Mouse (Mus musculus) ES-Bruce4 (cell line): Measurements from ENCODE around the gene Usp46. TPM values are rescaled to one million over a fixed set of nuclear protein-coding genes. Genes with fewer than 3 reads are reported as not detected.
A peak's percentile ranks its signal among the peaks of the same experiment; 100 is the strongest.

Source experiments
- H3K27ac ChIP-seq: 2 replicates; pipeline ENCODE4 v1.5.1; 2012; ENCODE audit warnings: low read length, inconsistent platforms; ENCODE audit not compliant: insufficient read depth
- H3K27me3 ChIP-seq: 2 replicates; pipeline ENCODE4 v1.6.1; 2012; ENCODE audit warnings: mild to moderate bottlenecking, low read length, inconsistent platforms; ENCODE audit not compliant: control insufficient read depth, poor library complexity, insufficient read depth, severe bottlenecking
- H3K36me3 ChIP-seq: 2 replicates; pipeline ENCODE4 v1.6.1; 2012; ENCODE audit warnings: inconsistent platforms, mild to moderate bottlenecking, low read length, moderate library complexity; ENCODE audit not compliant: control insufficient read depth, poor library complexity, insufficient read depth, severe bottlenecking
- H3K4me1 ChIP-seq: one replicate; pipeline ENCODE4 v1.8.1; 2011; ENCODE audit warnings: low read length; ENCODE audit not compliant: control insufficient read depth, insufficient read depth
- H3K4me3 ChIP-seq: 2 replicates; pipeline ENCODE4 v1.5.1; 2011; ENCODE audit warnings: low read depth, mild to moderate bottlenecking, low read length
- H3K9ac ChIP-seq: 2 replicates; pipeline ENCODE4 v1.6.1; 2012; ENCODE audit warnings: low read depth, mild to moderate bottlenecking, inconsistent platforms; ENCODE audit not compliant: poor library complexity, severe bottlenecking
- H3K9me3 ChIP-seq: replicated peaks from 2 replicates; pipeline ENCODE4 v1.6.1; 2012; ENCODE audit warnings: mild to moderate bottlenecking, low read length, inconsistent platforms; ENCODE audit not compliant: control insufficient read depth, poor library complexity, insufficient read depth, severe bottlenecking
- CTCF ChIP-seq: IDR thresholded peaks from one replicate; pipeline ENCODE4 v1.8.1; 2011; ENCODE audit warnings: low read depth, low read length
- EP300 ChIP-seq: IDR thresholded peaks from 2 replicates; pipeline ENCODE4 v1.6.1; 2011; ENCODE audit warnings: low read depth, low read length; ENCODE audit not compliant: insufficient read depth
- POLR2A ChIP-seq: IDR thresholded peaks from one replicate; pipeline ENCODE4 v1.8.1; 2011; ENCODE audit warnings: low read length; ENCODE audit not compliant: insufficient read depth
- polyA plus RNA-seq: library from polyadenylated mRNA; stranded (reverse); fragments of >200 nt; gene quantifications from 2 replicates; pipeline ENCODE4 v1.2.4, GENCODE M21; 2011; ENCODE audit warnings: low read depth; ENCODE audit not compliant: missing spikeins, insufficient read depth, insufficient read length

The Usp46 gene
- polyA plus RNA-seq, 1 experiment = 52.4 TPM

- no peaks in the 10 kb centered on the region for H3K9me3 ChIP-seq
- peak overlapping the region; percentile 59; the same call in 1 of the 2 replicates for H3K27ac ChIP-seq
- no peaks in the 10 kb centered on the region for H3K36me3 ChIP-seq
- H3K4me1 ChIP-seq = no peaks in the 10 kb centered on the region
- TF ChIP-seq POLR2A (no peak), CTCF (no peak), EP300 (no peak)
- H3K27me3 ChIP-seq = no peaks in the 10 kb centered on the region
- H3K4me3 ChIP-seq = no peak overlapping the region
- H3K9ac ChIP-seq = 0 out of 2 replicates have a peak overlapping the region, but pooled peaks have one; percentile 10
These were observed 2.5 kb downstream of the Usp46 start for GRCm38 (mm10) chr5:74065565-74066275.

GRCm38 (mm10) chr5:74064844-74065243, 3.4 kb downstream of the Usp46 start:
- Histone ChIP-seq H3K9me3 (no peaks in the 10 kb centered on the region), H3K4me1 (no peaks in the 10 kb centered on the region), H3K9ac (peak overlapping the region; percentile 10; the same call in 1 of the 2 replicates), H3K4me3 (peak overlapping the region; percentile 28), H3K27ac (peak overlapping the region; percentile 85), H3K27me3 (no peaks in the 10 kb centered on the region), H3K36me3 (no peaks in the 10 kb centered on the region)
- TF ChIP-seq CTCF (no peak), EP300 (no peak), POLR2A (no peak)

DNA sequence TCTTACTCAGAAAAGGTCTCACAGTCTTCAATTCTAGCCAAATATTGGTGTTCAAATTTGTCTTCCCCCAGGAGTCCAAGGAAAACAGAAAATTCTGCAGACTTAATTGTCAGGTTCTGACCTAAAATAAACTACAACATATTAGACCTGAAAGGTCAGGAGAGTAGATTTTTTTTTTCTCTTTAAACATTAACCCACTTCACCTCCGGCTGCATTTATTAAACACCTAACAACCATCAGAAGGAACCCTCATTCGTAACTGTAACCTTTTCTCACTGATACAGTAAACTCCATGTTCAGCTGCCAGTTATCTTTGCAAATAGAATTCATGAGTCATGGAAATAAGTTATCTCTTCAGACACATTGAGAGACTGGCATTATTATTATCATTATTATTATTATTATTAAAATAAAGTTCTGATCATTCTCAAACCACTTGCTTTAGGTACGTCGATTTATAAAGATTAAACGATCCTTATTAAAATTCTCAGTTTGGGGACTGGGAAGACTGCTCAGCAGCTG, 4.9 kb downstream of the Usp46 start:
- no peak overlapping the region for H3K9ac ChIP-seq
- no peak overlapping the region for H3K4me3 ChIP-seq
- no peaks in the 10 kb centered on the region for H3K9me3 ChIP-seq
- H3K36me3 ChIP-seq = no peaks in the 10 kb centered on the region
- H3K27me3 ChIP-seq = no peaks in the 10 kb centered on the region
- no peak for TF ChIP-seq EP300
- no peak for TF ChIP-seq CTCF
- no peak for TF ChIP-seq POLR2A
- H3K27ac ChIP-seq = no peak overlapping the region
- H3K4me1 ChIP-seq = no peaks in the 10 kb centered on the region

DNA sequence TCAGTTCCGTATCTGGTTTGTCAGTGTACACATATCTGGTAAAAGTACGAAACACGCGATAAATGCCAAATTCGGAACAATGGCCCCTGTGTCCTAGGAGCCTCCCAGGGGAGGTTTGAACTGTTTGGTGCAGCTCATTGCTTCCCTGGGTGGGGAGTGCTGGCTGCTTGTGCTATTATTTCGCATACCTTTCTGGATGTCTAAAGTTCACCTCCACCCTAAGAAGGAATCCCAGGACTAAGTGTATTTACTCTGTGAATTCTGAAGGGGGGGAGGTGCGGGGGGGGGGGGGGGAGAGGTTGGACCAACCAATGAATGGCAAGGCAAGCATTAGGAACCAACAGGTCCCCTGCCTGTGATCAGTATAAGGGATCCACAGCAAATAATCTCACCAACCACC, 6.0 kb downstream of the Usp46 start:
- no peak for TF ChIP-seq CTCF
- no peak for TF ChIP-seq POLR2A
- TF ChIP-seq EP300 = no peak
- H3K27ac ChIP-seq = peak overlapping the region; percentile 17; the same call in 1 of the 2 replicates
- no peaks in the 10 kb centered on the region for H3K27me3 ChIP-seq
- no peak overlapping the region for H3K4me3 ChIP-seq
- H3K4me1 ChIP-seq = no peaks in the 10 kb centered on the region
- no peaks in the 10 kb centered on the region for H3K36me3 ChIP-seq
- no peak overlapping the region for H3K9ac ChIP-seq
- no peaks in the 10 kb centered on the region for H3K9me3 ChIP-seq

- Histone ChIP-seq H3K9ac (0 out of 2 replicates have a peak overlapping the region, but pooled peaks have one; percentile 3), H3K27ac (peak overlapping the region; percentile 36; the same call in 1 of the 2 replicates)
These were observed 6.7 kb downstream of the Usp46 start for GRCm38 (mm10) chr5:74061408-74062047.

More at GRCm38 (mm10) chr5:74061408-74062047, 6.7 kb downstream of the Usp46 start:
- Histone ChIP-seq H3K36me3 (no peaks in the 10 kb centered on the region), H3K27me3 (no peaks in the 10 kb centered on the region), H3K4me1 (no peaks in the 10 kb centered on the region), H3K4me3 (peak overlapping the region; percentile 6; the same call in 1 of the 2 replicates), H3K9me3 (no peaks in the 10 kb centered on the region)
- TF ChIP-seq CTCF = no peak
- no peak for TF ChIP-seq POLR2A
- no peak for TF ChIP-seq EP300
